Mouse (Mus musculus) urinary bladder, adult 18-20 months (tissue): ENCODE measurements around the gene Lrrc8a.
A peak's percentile ranks its signal among the peaks of the same experiment; 100 is the strongest.

Experiments used
- DNase-seq, 2 experiments: peaks; one replicate each; pipeline ENCODE4 v3.0.0; 2022; ENCODE audit warnings: low spot score in 2 of 2, mixed read lengths in 2 of 2

Lrrc8a gene

DNA sequence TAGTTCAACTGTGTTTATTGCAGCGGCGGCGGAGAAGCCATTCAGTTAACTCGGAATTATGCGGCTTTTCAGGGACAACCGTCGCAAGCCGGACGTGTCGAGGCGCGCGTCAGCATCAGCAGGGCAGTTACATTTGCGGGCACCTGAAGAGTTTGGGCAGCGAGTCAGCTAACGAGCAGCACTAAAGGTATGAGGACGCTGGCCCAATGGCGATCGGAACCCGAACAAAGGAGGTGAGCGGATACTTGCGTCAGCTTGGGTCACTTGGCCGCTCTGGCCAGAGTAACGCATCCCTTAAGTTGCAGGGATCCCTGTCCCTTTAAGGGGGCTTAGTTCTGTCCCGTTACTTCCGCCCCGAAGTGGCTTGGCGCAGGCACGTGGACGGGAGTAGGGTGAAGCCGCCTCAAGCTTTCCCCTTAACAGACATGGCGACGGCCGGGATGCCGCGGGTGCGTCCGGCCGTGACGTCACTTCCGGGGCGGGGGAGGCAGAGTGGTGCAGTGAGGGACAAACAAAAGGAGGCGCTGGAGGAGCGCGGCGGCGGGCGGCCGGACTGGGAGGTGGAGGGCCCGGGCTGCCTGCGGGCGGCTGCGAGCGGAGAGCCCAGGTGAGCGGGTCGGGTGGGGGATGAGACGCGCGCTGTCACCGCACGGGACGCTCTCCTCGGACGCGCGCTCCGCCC lies at the start of gene Lrrc8a:
TSS of gene Lrrc8a (plus strand) at position 517 of the 682 bp plus-strand sequence.
- DNase-seq: peak; percentile 100

DNA sequence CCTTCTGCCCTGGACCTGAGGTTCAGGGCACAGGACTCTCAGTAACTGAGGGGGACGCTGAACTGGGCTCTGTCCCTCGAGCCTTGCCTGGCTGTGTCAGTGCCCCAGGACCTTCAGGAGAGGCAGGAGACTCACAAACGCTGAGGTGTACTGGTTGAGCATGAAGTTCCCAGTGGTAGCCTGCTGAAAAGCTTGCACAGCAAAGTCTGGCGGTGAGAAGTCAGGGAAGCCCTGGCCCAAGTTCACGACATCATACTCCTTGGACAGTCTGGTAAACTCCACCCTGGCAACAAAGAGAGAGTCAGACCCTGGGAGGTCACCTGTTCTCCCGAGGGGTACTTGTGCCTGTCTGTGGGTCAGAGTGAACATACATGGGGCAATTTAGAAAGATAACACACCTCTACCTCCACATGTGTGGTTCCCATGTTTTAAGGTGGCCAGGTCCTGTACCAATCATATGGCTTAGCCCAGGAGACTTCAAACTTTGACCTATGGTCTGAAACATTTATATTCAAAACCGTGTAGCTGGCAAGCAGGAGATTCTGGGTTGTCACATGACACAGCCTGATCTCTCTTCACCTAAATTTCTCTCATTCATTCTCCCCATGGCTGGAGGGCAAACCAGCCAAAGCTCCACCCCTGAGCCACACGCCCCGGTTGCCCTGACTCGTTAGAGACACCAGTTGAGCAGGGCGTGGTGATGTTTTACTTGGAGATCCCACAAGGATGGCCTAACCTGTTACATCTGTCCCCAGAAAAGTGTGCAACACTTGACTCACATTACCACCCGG lies 45.5 kb upstream of the Lrrc8a start:
- no peak for DNase-seq

DNA sequence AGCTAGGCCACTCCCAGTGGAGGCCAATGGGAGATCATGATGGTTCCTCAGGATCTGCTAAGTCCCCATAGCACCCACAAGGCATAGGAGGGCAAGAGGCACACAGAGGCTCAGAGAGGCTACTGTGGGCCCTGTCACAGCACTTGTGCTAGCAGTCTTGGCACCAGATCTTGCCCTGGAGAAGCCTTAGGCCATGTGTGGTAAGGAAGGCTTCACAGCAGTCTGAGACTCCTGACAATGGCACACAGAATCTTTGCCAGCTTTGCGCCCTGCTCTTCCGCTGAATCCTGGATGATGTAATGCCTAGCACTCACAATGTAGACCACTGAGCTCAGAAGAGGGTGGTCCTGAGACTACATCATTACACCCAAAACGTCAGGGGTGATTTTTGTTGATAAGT lies 42.9 kb upstream of the Lrrc8a start:
- no peak for DNase-seq

DNA sequence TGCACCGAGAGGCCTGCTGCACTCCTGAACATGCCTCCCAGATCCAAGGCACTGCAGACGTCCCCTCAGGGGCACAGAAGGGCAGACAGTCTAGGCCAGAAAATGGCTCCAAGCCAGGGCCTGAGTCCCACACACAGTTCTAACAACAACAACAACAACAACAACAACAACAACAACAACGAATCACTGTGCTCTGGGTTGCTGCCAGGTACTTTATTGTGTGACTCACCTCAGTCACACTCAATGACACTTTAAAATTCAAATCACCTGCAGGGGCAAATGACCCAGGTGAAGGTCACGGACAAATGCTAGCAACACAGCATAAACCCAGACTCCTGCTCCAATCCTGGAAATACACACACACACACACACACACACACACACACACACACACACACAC lies 39.5 kb upstream of the Lrrc8a start:
- DNase-seq: no peak

DNA sequence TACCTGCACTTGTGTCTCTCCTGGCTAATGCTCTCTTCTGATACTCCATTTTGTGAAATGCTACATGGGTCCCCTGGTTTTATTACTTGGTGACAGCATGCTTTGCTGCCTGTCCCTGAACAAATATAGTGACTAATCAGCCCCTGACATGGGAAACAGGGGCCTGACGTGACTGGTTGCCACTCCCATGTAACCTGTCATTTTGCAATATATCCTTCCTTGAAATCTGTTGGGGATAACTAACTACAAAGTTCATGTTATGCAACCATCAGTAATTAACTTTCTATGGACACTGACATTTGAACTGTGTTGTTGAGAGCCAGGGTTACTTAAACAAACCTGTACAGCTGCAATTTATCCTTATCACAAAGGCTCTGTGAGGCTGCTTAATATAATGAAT lies 37.5 kb upstream of the Lrrc8a start:
- DNase-seq: peak in 1 of 2 experiments; percentile 56

DNA sequence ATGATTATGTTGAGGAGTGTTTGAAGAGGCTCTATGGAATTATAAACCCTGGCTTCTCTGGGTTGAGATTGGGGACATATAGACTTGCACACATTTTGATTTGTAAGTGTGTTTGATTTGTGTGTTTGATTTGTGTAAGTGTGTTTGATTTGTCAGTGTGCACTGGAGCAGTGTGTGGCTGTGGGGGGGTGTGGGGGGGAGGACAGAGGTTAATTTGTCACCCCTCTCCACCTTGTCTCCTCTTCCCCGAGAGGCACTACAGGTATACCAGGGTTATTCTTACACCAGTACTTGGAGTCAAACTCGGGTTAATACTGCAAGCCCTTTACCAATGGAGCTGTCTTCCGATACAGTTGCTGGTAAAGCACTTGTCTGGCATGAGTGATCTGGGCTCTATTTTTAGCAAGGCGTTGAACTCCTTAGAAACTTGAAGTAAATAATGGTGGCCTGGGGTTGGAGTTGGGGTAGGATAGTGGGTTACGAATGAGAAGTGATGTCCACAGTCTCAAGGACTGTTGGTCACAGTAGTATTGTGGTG lies 37.1 kb upstream of the Lrrc8a start:
- no peak for DNase-seq

DNA sequence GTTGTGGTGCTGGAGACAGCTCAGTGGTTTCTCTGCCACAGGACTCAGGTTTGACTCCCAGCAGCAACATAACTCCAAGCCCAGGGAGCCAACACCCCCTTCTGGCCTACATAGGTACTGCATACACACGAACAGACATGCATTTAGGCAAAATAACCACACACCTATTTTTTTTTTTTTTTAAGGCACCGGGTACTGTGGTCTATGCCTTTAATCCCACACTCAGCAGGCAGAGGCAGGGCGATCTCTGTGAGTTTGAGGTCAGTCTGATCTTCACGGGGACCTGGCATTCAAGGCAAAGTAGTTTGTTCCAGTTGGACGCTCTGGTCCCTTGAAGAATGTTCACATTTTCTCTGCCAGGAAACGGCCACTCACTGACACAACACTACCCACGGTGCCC lies 34.1 kb upstream of the Lrrc8a start:
- DNase-seq: no peak

DNA sequence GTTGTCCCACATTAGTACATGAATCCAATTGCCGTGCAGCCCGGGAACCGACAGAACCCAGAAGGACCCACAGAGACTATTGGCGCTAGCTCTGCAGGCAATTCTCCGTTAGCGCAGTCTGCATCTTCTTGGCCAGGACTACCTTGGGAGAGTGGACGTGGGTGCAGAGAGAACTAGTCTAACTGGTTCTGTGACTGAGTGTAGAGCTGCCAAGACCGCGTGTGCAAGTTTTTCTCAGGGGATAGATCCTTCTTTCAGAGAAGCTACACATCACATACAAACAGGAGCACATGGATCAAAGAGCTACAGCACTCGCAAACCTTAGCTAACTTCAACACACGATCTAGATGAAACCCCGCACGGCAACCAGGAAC lies 32.3 kb upstream of the Lrrc8a start:
- peak in 1 of 2 experiments; percentile 53 for DNase-seq

DNA sequence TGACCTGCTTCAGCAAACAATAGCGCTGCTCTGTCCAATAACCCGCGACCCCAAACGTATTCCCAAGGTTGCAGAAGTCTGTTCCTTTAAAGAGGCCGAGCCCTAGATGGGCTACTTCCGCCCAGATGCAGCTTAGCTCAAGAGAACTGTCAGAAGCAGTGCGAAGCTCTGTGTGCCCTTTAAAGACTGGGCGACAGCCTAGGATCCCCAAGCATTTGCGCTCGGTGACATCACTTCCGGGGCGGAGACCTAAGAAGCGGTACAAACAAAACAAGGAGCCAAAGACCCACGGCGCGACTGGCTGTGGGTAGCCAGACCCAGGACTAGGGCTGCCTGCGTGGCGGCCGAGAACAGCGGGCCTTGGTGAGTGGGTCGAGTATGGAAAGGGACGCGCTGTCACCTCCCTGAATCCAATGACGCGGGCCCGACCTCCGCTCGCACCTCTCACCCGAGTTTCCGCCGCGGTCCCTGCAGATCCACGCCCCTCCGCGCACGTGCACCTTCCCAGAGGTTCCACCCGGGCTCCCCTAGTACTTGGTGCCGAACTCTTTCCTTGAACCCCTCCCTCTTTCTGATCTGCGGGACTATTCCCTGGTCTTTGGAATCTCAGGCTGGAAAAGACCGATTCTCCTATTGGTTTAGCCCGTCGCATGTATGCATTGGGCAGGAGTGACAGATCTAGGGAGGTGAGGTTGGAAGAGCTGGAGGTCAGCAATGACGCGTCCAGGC lies 31.7 kb upstream of the Lrrc8a start, which contains the start of gene Kyat1:
TSS of gene Kyat1 (minus strand) at position 219 of the 729 bp plus-strand sequence.
- peak; percentile 87 to 88 for DNase-seq

DNA sequence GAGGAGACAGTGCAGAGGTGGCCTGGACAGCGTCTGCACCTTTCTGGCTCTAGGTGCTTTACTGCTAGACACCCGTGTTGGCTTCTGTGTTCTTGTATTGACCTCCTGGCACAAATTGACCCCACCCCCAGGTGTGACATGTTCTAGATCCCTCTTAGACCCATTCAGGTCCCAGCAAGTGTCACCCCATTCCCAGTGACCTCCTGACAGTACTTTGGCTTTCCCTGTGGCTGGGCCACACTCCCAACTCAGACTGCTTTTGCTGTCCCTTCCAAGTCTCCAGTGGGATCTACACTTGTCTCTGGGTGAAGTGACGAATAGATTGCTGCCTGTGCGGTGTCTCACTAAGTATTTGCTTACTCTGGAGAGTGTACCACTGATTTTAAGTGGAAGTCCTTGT lies 30.1 kb upstream of the Lrrc8a start:
- DNase-seq: no peak

DNA sequence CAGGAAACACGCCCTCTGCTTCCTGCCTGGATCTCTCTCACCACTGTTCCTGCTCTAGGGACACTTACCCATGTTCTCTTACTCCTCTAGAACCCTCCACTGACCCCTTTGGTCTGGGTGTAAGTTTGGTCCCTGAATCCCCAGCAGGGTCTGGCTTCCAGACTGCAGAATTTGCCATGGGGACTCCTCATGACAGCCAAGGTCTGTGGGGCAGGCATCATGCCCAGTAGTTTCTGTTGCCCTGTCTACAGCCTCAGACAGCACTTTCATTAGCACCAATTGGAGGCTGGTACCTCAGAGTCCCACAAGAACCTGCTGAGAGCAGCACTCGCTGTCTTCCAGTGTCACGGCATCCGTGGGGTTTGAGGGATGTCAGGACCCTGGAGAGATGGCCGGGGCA lies 29.6 kb upstream of the Lrrc8a start:
- no peak for DNase-seq

DNA sequence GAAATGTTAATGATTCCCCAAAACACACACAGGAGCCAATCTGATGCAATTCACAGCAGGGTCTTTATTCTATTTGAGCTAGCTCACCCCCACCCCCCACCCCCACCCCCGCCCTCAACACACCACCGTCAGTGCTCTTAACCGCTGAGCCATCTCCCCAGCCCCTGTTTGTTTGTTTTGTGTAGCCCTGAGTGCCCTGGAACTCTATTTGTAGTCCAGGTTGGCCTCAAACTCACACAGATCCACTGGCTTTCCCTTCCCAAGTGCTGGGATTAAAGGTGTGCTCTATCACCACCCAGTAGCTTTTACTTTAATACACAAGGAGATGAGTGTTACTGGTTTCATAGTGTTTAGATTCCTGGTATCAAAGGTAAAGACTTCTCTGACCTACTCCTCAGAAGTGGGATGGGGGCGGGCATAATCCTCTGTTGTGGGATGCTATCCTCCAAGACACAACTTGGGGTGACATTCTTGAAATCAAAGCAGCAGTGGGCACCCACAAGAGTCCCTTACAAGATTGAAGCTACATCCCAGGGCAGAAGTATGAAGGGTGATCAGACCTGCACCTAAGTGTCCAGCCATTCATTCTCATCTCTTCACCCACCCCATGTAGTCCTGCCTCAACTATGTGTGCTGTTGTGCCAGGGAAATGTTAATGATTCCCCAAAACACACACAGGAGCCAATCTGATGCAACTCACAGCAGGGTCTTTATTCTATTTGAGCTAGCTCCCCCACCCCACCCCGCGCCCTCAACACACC lies 25.9 kb upstream of the Lrrc8a start:
- DNase-seq: no peak

DNA sequence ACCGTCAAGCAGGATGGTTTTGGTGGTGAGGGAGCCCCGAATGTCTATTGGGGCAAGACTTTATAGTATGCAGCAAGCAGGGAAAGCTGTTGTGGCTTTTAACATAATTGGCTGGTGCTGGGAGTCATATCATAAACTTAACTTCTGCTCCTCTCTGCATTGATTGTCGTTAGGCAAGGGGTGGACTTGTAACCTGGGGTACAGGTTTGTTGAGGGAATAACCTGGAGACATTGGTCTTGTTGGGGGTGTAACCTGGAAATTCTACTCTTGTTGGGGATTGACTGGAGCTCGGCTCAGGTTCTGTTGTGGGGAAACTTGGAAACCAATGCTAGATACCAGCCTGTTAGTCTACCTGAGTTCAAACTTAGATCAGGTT lies 25.4 kb upstream of the Lrrc8a start:
- no peak for DNase-seq

DNA sequence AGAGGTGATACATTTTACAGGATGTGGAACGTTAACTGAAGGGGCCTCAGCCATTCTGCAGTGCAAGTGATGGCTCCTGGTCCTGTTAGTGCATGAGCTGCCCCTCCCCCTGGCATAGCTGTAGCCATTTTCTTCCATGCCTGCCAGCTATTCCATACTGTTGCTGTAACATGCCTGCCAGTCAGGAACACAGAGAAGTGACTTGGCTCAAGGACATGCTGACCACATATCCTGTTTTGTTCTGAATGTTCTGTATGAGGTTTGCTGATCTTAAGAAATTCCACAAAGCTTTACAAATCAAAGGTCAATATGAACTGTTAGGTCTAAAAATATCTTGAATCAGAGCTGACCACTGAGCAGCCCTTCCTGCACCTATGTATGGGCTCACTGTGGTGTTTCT lies 24.6 kb upstream of the Lrrc8a start:
- no peak for DNase-seq

DNA sequence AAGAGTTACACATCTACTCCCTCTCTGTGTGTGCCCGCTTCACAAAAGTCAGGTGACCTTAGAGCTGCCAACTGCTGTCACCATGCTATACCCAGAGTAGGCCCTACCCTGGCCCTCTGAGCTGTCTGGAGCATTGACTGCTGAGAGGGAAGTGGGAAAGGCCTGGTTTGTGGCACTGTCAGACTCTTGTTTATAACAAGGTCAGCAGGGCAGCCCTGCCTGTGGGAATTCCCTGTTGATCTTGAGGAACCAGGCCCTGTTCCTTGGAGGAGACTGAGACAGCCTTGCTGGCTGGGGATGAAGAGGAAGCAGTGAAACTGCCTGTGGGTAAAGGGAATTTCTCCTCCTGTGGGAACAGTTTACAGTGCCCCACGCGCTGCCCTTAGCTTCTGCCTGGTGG lies 22.8 kb upstream of the Lrrc8a start:
- no peak for DNase-seq

DNA sequence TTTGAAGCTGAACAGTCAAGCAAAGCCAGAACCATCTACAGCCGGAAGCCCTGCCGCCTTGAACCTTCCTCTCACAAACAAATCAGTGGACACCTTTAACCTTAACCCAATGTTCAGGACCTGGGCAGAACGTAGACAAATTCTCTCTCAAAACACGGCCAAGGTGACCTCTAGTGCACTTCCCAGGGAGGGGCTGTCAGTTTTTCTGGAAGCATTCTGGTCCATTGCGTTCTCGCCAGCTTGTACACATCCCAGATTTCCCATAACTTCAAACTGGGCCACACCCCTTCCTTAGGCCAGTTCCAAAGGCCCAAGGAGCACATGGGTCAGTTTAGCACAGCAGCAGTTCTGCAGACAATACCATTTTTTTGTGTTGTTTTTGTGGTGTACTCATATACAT lies 22.0 kb upstream of the Lrrc8a start:
- DNase-seq: no peak

DNA sequence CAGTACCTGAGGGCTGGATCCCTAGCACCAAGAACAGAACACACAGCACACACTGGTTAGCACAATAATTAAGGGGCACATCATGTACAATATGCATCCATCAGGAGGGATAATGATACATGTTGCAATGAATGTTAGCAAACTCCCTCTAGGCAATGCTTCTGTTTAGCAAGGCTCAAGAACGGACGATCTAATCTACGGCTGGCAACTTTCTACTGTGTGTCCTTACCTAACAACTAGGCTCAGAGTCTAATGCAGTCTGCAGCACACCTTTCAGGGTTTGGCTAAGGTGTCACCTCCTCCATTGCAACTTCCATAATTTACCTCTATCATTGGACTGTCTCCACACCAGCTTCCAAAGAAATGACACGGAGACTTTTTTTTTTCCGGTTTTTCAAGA lies 21.2 kb upstream of the Lrrc8a start:
- no peak for DNase-seq

DNA sequence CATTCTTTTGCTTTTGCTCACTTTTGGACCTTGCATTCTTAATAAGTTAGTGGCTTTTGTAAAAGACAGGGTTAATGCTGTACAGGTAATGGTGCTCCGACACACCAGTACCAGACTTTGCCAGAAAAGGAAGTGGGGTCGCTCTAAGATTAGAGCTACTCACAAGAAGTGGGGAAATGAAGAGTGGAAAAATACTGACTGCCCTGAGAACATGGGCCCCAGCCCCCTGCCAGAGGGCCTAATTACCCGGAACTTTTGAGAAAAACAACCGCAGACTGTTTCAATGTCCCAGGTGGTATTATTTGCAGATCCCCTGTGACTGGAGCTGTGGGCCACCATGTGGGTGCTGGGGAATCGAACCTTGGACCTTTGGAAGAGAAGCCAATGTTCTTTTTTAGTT lies 1.9 kb upstream of the Lrrc8a start:
- DNase-seq: no peak

DNA sequence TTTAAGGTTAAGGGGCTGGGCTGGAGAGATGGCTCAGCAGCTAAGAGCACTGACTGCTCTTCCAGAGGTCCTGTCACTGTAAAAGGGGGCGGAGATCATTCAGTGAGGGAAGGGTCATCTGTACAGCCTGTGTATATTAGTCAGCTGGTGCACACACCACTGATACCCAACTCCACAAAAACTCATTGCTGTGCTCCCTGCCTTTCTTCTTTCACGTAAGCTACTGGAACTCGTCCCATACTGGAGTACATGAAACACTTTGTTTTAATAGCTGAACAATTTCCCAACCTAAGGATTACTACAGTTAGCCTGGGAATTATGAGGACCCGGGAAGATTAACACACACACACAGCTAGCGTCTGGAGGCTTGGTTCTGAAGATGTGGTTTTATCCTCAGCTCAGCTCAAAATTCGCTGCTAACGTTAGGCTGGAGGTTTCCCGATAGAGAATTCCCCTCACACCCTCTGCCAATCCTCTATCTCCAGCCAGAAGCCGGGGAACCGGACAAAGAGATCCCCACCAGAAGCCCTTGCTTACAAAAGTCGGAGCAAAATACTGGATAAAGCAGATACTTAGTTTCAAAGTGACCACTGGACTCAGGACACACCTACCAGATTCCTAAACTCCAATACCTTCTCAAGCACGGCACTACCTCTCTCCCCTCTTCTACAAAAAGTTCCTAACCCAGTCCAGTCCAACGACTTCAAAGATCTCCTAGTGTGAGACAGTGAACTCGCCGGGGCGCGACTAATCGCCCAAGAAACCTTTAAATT lies 903 bp upstream of the Lrrc8a start:
- DNase-seq: no peak

DNA sequence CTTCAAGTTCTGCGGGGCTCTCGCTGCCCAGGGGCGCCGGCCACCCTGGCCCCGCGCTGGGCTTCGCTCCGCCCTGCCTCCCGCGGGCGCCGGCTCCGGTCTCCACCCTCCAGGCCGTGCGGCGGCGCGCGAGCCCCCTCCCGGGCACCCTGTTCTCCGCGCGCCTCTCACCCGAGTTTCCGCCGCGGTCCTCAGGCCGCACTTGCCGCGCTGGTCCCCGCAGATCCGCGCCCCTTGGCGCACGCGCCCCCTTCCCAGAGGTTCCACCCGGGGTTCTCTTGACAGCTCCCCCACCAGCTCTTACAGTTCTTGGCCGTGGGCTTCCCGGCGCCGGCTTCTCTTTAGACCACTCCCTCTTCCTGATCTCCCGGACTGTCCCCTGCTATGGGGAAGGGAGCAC lies 366 bp downstream of the Lrrc8a start:
- DNase-seq: peak; percentile 58 to 72

DNA sequence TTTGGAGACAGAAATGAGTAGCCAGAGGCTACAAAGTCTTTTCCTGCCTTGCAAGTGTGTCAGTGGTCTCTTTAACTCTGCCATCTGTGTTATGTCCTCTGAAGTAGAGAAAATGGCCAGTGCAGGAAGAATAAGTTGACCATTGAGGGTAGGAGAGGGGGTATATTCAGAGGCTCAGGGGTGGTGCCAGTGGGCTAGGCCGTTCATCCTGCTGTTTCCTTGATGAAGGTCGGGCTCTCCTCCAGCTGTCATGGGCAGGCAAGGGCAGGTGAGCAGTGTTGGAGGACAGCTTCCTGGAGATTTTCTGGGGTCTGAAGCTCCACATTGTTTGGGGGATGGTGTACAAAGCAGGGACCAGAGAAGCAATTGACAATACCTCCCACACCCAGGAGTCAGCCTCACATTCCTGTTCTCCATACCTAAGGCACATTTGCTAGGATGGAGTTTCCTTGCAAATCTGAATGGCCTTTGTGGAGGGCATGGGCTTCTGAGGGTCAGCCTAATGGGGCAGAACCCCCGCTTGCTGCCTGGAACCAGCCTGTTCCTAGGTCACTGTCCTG lies 1.5 kb downstream of the Lrrc8a start:
- no peak for DNase-seq
